Mouse (Mus musculus): ENCODE measurements around the gene Slc16a2.

- no peak for TF ChIP-seq CTCF (conservative IDR thresholded peaks at IDR 0.05; ENCODE audit: insufficient read depth, insufficient read length, low read depth, low read length)
- no peak for TF ChIP-seq POLR2A (IDR thresholded peaks at IDR 0.05; ENCODE audit: low read depth, low read length)
Measured at GRCm38 (mm10) chrX:103795506-103795905, 26.3 kb downstream of the Slc16a2 start.
